Mouse (Mus musculus) NIH3T3 (cell line): ENCODE measurements around the gene Tent5c.
"Not testable (repeated sequence)": the region's sequence is repeated elsewhere in the genome, so short reads cannot be mapped to it uniquely, and the experiment has no call there.

ENCODE experiments used
- DNase-seq: peaks from one replicate; pipeline ENCODE4 v3.0.0-alpha.2; 2012; ENCODE audit warnings: low read depth

Gene Tent5c

GRCm38 (mm10) chr3:100439088-100439487 lies 50.0 kb downstream of the Tent5c start:
- no peak for DNase-seq

- DNase-seq, result peak; percentile 9
Observed at GRCm38 (mm10) chr3:100438461-100439002, 50.6 kb downstream of the Tent5c start.

- no peak for DNase-seq
Observed at GRCm38 (mm10) chr3:100436756-100437155, 52.4 kb downstream of the Tent5c start.

DNA sequence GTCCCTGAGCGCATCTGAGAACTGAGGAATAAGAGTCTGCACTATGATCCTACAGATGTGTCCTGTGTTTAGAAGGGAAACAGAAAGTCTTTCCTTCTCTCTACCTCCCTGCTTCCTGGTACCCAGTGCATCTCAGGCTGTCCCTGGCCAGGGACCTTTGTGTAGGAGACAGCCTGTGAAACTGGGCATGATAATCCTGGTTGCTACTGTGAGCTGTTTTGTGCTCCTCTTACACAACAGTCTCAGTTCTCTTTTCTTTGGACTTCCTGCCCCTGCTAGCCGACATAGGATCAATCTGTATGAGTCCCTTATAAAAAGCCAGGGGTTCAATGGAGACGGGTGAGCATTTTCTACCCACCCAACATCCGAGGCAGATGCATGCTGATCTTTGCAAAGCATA lies 57.4 kb downstream of the Tent5c start:
- no peak for DNase-seq

- no peak for DNase-seq
Observed at GRCm38 (mm10) chr3:100430731-100431130, 58.4 kb downstream of the Tent5c start.

- DNase-seq, result no peak
Observed at GRCm38 (mm10) chr3:100430101-100430500, 59.0 kb downstream of the Tent5c start.

DNA sequence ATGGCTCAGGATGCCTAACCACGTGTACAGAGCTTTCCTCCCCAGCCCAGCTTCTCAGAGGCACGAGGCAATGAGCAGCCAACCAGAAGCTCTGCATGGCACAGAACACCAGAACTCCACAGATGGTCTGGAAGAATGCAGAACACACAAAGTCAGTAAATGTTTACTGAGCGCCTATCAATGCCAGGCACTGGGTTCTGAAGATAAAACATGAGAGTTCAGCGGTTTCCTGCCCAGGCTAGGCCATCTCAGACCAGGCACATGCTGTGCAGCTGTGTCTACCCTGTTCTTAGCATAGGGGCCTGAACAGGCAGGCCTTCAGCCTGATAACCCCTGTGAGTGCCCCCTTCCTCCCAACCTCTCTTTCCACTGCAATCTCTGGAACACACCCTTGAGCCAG lies 59.5 kb downstream of the Tent5c start:
- DNase-seq, result no peak

GRCm38 (mm10) chr3:100427548-100427947 lies 61.6 kb downstream of the Tent5c start:
- no peak for DNase-seq

GRCm38 (mm10) chr3:100422392-100423167 lies 66.5 kb downstream of the Tent5c start:
- peak; percentile 68 for DNase-seq

DNA sequence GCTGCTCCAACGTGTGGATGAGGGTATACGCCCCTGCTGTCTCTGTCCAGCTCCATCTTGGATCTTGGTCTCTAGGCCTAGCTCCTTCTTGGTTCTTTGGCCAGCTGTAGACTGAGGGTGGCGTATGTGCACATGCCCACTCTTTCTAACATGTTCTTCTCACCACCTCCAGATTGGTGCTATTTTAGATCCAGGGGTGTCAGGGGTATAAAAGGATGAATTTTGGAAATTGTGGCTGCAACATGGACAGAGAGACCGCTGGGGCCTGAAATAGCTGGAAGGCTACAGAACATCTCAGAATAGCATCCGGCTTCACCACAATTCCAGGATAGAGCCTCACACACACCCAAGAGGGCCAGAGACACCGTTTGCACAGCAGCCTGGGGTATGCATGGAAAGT lies 67.8 kb downstream of the Tent5c start:
- no peak for DNase-seq

- no peak for DNase-seq
Observed at GRCm38 (mm10) chr3:100420691-100421056, 68.5 kb downstream of the Tent5c start.

DNA sequence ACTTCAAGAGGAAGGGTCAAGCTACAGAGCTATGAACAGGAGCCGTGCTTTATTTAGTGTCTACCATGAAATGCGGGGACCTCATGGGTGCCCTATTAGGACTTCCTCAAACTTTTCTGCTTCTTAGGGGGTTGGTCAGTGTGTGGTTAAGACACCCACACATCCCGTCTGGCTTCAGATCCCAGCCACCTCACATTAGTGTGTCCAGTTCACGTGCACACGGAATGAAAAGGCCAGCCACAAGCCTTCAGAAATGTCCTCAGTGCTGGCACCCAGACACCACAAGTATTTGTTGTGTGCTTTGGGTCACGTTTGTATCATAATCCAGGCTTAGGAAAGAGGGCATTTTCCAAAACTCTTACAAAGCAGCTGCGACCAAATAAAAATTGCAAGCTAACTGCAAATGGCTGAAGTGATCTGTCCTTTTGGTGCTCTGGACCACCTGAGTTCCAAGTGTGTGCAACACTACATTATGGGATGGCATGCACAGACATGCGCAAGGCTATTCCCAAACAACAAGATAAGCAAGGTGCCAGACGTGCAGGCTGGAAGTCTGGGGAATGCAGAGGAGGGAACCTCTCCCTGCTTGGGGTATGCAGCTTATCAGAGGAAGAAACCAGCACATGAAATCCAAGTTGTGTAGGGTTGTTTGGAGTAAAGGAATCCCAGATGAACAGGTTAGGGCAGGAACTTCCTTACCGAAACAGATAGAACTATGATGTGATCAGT lies 69.0 kb downstream of the Tent5c start:
- no peak for DNase-seq

GRCm38 (mm10) chr3:100418387-100418786 lies 70.7 kb downstream of the Tent5c start:
- DNase-seq, result no peak

DNA sequence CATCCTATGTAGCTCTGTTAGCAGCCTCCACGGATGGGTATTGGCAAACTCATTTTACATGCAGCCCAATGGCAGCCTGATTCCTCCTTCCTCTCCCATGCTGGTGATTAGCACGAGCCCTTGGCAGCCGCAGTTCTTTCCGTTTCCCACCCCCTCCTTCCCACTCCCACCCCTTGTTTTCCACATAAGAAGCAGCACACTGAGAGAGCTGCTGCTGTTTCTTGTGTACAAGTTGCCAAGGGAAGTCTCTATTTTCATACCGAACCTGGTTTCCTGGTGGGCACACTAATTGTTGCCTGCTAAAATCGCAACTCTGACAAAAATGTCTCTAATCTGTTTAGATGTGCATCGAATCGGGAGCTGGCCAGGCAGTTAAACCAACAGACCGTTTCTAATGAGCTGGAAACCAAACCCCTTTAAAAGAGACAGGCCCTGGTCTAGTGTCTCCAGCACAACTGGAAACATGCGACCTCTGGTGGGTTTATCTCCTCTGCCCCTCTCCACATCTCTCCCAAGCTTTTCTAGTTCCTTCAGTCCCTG lies 71.3 kb downstream of the Tent5c start:
- DNase-seq, result no peak

DNA sequence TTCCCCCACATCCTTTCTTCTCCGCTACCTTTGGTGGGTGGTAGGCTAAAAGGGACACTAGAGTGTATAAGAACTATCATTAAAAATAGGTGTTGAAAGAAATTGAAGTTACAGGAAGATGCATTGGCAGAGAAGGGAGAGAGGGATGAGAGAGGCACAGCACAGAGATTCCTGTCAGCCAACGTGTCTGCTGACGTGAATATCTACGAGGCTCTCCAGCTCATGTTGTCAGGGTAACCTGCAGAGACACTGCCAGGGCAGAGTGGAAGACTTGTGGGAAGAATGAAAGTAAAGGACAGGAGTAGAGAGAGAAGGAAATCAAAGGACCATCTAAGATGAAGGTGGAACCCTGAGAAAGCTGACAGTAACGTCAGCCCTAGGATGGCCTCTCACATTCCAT lies 73.5 kb downstream of the Tent5c start:
- DNase-seq, result no peak

- DNase-seq, result not testable (repeated sequence)
Observed at GRCm38 (mm10) chr3:100413586-100413985, 75.5 kb downstream of the Tent5c start.

GRCm38 (mm10) chr3:100411945-100412344 lies 77.2 kb downstream of the Tent5c start:
- DNase-seq, result no peak

- no peak for DNase-seq
Observed at GRCm38 (mm10) chr3:100409280-100409679, 79.8 kb downstream of the Tent5c start.

DNA sequence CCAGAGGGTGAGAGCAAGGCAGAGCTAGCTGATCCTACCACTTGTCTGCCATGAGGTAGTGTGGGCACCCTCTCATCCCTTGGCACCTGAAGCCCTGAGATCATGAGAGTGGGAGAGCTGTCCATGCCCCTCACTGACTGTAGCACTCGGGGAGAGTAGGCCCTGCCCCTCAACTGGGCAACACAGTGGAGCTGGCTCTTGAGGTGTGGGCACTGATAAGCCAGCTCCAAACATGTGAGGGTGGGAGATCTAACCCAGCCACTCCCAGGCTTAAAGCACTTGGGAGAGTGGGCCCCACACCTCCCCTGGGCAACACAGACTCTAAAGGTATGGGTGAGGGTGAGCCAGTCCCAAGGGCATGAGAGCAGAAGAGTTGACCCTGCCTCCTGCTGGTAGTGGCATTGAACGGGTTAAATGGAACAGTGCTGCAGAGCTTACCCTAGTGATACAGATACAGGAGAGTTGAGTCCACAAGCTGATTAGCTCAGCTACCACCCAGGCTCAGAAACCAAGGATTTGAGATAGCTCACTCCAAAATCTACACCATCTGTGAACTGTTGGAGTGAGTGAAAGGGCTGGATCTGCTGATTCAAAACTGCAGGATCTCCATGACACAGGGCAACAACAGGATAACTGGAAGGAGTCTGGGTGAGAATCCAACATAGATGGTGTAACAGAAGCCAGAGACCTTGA lies 80.6 kb downstream of the Tent5c start:
- no peak for DNase-seq

DNA sequence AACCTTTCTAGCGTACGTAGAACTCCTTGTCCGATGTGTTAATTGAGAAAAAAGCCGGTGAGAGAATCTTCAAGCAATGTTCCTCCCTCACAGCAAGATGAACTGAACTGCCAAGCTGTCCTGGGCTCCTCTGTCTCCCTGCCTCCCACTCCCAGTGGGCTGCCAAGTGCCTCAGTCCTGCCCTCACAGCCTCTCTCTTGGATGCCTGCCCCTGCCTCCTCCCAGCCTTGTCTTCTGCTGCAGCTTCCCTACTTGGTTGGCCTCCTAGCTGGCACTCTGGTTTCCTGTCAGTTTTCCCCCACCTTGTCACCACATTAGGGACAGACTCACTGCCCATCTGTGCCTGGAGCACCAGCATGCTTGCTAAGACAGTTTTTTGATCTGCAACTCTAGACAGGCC lies 86.5 kb downstream of the Tent5c start:
- no peak for DNase-seq
